Mouse (Mus musculus) midbrain, embryonic 12.5 days (tissue): ENCODE results near the gene Fam184b. TPM values are rescaled to one million over a fixed set of nuclear protein-coding genes. Genes with fewer than 3 reads are reported as not detected.
"Not testable (repeated sequence)": the region's sequence is repeated elsewhere in the genome, so short reads cannot be mapped to it uniquely, and the experiment has no call there.

Experiments
- ATAC-seq: fragments of 200-750 bp; cut with Nextera tagmentation; 2 replicates; pipeline ENCODE4 v1.8.0; 2017; ENCODE audit warnings: low read depth, moderate TSS enrichment, moderate library complexity; ENCODE audit not compliant: low FRiP score
- H3K27ac ChIP-seq: fragments of 300-500 bp; sonication (generic); replicated peaks from 2 replicates; pipeline ENCODE4 v1.5.1; 2016; ENCODE audit warnings: mild to moderate bottlenecking
- H3K27me3 ChIP-seq: fragments of 300-500 bp; sonication (generic); 2 replicates; pipeline ENCODE4 v1.6.1; 2016; ENCODE audit warnings: mild to moderate bottlenecking
- H3K36me3 ChIP-seq: fragments of 300-500 bp; sonication (generic); 2 replicates; pipeline ENCODE4 v1.6.1; 2016
- H3K4me1 ChIP-seq: fragments of 300-500 bp; sonication (generic); 2 replicates; pipeline ENCODE4 v1.6.1; 2016
- H3K4me2 ChIP-seq: fragments of 300-500 bp; sonication (generic); replicated peaks from 2 replicates; pipeline ENCODE4 v1.6.1; 2016; ENCODE audit warnings: mild to moderate bottlenecking, moderate library complexity
- H3K4me3 ChIP-seq: fragments of 300-500 bp; sonication (generic); 2 replicates; pipeline ENCODE4 v1.5.1; 2016; ENCODE audit warnings: mild to moderate bottlenecking
- H3K9ac ChIP-seq: fragments of 300-500 bp; sonication (generic); replicated peaks from 2 replicates; pipeline ENCODE4 v1.6.1; 2016; ENCODE audit warnings: mild to moderate bottlenecking, moderate library complexity
- H3K9me3 ChIP-seq: fragments of 300-500 bp; sonication (generic); 2 replicates; pipeline ENCODE4 v1.6.1; 2016; ENCODE audit warnings: mild to moderate bottlenecking
- WGBS: fragments of 180-500 bp; shearing (Covaris S2); methylation state at CpG from one replicate; pipeline ENCODE4 v1.1.7; 2016; 5-methylcytosine and 5-hydroxymethylcytosine counted together
- polyA plus RNA-seq: library from polyadenylated mRNA; unstranded; fragments of >200 nt; fragmentation: Nextera tagmentation; extraction: Ambion mirVana; gene quantifications from 2 replicates; pipeline ENCODE4 v1.2.1, GENCODE M21; 2016

Gene Fam184b
- polyA plus RNA-seq, 1 experiment from 2014 or later, result 0.65 TPM

DNA sequence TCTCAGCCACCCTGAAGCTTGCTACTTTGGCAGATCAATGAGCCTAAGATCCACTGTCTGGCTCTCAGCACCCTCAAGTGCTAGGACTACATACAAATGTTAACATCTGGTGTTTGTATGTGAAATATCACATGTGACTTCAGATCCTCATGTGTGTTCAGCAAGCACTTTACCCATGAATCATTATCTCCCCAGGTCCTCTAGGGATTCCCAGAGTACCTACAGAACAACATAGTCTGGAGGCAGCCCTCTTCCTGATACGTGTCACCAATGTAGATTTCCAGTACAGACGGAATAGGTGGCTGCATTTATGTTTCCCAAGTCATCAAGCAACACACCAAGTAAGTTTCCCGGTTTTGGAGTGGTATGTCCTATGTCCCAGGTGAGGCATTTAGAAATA is 29.4 kb upstream of the Fam184b start:
- no peak overlapping the region for H3K27ac ChIP-seq
- WGBS, result 3% methylated on average over 3 of the region's 3 CpGs

DNA sequence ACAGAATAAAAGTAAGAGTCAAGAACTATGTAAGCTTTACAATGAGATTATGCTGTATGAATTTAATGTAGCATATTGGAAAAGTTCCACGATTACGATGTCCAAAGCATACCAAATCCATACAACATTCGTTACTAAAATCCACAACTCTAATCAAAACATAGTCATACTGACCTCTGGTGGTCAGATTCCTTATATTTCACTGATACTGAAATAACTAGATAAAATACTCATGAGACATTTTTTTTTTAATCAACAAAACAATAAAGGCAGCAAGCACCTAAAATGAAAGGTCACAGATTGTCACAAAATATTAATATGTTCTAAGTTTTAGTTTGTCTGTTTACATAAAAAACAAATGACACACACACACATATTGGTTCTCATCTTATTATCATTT is 28.9 kb upstream of the Fam184b start:
- no peaks in the 10 kb centered on the region for H3K9me3 ChIP-seq
- no peak overlapping the region for H3K9ac ChIP-seq
- WGBS, result 34% methylated on average over 3 of the region's 3 CpGs
- H3K4me1 ChIP-seq, result peaks cover 10% of the 10 kb centered on the region
- no peaks in the 10 kb centered on the region for H3K27me3 ChIP-seq
- H3K4me3 ChIP-seq, result no peak overlapping the region
- peak overlapping the region; percentile 84; the same call in 1 of the 2 replicates for H3K4me2 ChIP-seq
- H3K27ac ChIP-seq, result no peak overlapping the region
- ATAC-seq, result no peak
- H3K36me3 ChIP-seq, result no peaks in the 10 kb centered on the region

More for the DNA sequence above, 29.4 kb upstream of the Fam184b start:
- Histone ChIP-seq H3K36me3 (no peaks in the 10 kb centered on the region), H3K4me2 (peak overlapping the region; percentile 84), H3K27me3 (no peaks in the 10 kb centered on the region), H3K4me1 (peaks cover 10% of the 10 kb centered on the region), H3K4me3 (peak overlapping the region; percentile 79), H3K9me3 (no peaks in the 10 kb centered on the region), H3K9ac (peak overlapping the region; percentile 80)
- ATAC-seq, result peak; percentile 2

GRCm38 (mm10) chr5:45658406-45658805 is 19.0 kb upstream of the Fam184b start:
- not testable (repeated sequence) for H3K27me3 ChIP-seq, H3K27ac ChIP-seq, H3K4me3 ChIP-seq, H3K4me1 ChIP-seq, H3K36me3 ChIP-seq, ATAC-seq, H3K9ac ChIP-seq, H3K4me2 ChIP-seq, H3K9me3 ChIP-seq
- WGBS, result 93% methylated on average over 13 of the region's 13 CpGs

- ATAC-seq, result no peak
- Histone ChIP-seq H3K9ac (no peak overlapping the region), H3K9me3 (no peaks in the 10 kb centered on the region), H3K27me3 (no peaks in the 10 kb centered on the region), H3K4me1 (no peaks in the 10 kb centered on the region), H3K4me3 (no peak overlapping the region), H3K27ac (no peak overlapping the region), H3K36me3 (no peaks in the 10 kb centered on the region), H3K4me2 (no peak overlapping the region)
- 94% methylated on average over 2 of the region's 2 CpGs for WGBS
Measured at GRCm38 (mm10) chr5:45651026-45651703, 11.8 kb upstream of the Fam184b start.

DNA sequence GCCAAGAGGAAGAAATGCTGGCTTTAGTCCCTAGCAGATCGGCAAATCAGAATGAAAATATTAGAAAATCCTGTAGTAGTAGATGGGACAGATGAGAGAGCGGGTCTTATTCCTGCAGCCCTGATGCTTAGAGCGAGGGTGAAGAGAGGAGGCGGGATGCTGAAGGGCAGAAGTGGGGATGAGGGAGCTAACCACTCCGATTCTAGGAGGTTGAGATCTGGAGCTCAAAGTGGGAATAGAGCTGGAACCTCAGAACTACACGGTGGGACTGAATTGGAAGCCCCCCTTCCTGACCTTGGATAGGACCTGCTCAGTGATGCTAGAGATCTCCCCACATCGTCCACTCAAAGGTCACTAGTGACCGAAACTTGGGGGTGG is 290 bp upstream of the Fam184b start:
- 2% methylated on average over 8 of the region's 8 CpGs for WGBS
- H3K36me3 ChIP-seq, result no peaks in the 10 kb centered on the region
- H3K9me3 ChIP-seq, result no peaks in the 10 kb centered on the region
- H3K9ac ChIP-seq, result peak overlapping the region; percentile 62; the same call in 1 of the 2 replicates
- peak overlapping the region; percentile 63 for H3K4me3 ChIP-seq
- peak overlapping the region; percentile 83 for H3K4me2 ChIP-seq
- peaks cover 20% of the 10 kb centered on the region for H3K27me3 ChIP-seq
- peak; percentile 50; the same call in 1 of the 2 replicates for ATAC-seq
- 0 out of 2 replicates have a peak, but pooled peaks cover 9% of the 10 kb centered on the region for H3K4me1 ChIP-seq
- H3K27ac ChIP-seq, result no peak overlapping the region

DNA sequence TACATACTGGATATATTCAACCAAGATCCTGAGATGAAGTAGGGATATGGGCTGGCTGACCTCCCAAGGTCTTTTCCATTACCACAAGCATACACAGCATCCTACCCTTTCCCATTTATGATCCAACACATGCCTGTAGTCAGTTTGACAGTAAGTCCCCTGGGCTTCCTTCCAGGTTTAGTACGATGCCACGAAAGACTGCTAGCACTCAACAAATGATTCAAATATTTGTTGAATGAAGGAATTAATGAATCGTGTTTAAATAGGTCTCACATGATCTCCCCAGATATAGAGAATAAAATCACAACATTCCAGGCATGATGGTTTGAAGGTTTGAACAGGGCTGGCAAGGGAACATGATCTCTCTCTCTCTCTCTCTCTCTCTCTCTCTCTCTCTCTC is 1.0 kb downstream of the Fam184b start:
- Histone ChIP-seq H3K4me1 (0 out of 2 replicates have a peak, but pooled peaks cover 9% of the 10 kb centered on the region), H3K27ac (no peak overlapping the region), H3K27me3 (peaks cover 20% of the 10 kb centered on the region), H3K9ac (no peak overlapping the region), H3K4me3 (peak overlapping the region; percentile 63; the same call in 1 of the 2 replicates), H3K4me2 (peak overlapping the region; percentile 83; the same call in 1 of the 2 replicates), H3K36me3 (no peaks in the 10 kb centered on the region), H3K9me3 (no peaks in the 10 kb centered on the region)
- 69% methylated on average over 3 of the region's 3 CpGs for WGBS
- ATAC-seq, result no peak

DNA sequence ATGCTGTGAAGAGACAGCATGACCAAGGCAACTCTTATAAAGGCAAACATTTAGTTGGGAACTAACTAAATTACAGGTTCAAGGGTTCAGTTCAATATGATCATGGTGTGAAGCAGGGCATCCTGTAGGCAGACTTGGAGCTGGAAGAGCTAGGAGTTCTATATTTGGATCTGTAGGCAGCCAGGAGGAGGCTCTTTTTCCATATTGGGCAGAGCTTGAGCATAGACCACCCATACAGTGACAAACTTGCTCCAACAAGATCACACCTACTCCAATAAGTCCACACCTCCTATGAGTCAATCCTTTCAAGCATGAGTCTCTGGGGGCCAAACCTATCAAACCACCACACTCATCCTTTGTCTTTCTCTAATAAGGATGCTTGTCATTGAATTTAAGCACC is 9.9 kb downstream of the Fam184b start:
- Histone ChIP-seq H3K4me3 (no peak overlapping the region), H3K4me2 (no peak overlapping the region), H3K27ac (no peak overlapping the region), H3K9me3 (0 out of 2 replicates have a peak, but pooled peaks cover 3% of the 10 kb centered on the region), H3K9ac (no peak overlapping the region), H3K4me1 (no peaks in the 10 kb centered on the region), H3K36me3 (no peaks in the 10 kb centered on the region), H3K27me3 (no peaks in the 10 kb centered on the region)
- ATAC-seq, result no peak

DNA sequence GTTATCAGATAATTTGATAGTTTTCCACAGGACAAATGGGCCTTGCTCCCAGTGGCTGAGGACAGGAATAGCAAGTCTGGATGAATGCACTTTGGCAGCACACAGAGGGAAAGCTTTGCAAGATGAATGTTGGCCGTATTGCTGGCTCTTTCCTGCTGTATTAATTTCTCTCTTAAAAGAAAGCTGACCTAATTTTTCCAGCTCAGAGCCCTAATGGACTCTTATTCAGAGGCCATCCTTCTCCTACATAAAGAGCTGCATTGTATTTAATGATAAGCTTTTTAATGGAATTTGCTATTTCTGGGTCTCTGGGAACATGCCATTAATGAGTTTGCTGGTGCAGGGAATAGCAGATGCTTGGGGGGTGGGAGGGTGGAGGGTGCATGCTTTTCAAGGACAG is 11.6 kb downstream of the Fam184b start:
- H3K27ac ChIP-seq, result no peak overlapping the region
- ATAC-seq, result no peak
- no peak overlapping the region for H3K9ac ChIP-seq
- WGBS, result 57% methylated on average over 1 of the region's 1 CpGs
- H3K9me3 ChIP-seq, result peaks cover 10% of the 10 kb centered on the region; the same call in 1 of the 2 replicates
- H3K27me3 ChIP-seq, result no peaks in the 10 kb centered on the region
- no peaks in the 10 kb centered on the region for H3K36me3 ChIP-seq
- no peak overlapping the region for H3K4me2 ChIP-seq
- no peak overlapping the region for H3K4me3 ChIP-seq
- H3K4me1 ChIP-seq, result no peaks in the 10 kb centered on the region

DNA sequence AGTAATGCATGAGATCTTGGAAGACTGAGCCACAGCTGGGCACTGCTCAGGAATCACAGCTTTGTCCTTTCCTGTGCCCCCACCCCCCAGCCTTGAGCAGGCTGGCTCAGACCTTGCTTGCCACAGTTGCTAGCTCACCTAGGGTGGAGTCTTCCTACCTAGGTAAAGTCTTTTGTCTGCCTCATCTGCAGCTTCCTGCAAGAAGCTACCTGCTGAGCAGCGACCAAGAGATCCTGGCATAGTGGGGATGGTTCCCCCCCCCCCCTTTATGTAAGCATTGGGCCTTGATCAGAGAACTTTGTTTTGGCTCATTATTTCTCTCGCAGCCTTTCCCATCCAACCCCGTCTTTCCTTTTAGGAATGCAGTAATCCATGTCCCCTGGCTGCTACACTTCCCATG is 17.9 kb downstream of the Fam184b start:
- no peak overlapping the region for H3K9ac ChIP-seq

GRCm38 (mm10) chr5:45599056-45599455 is 40.4 kb downstream of the Fam184b start:
- H3K36me3 ChIP-seq, result no peaks in the 10 kb centered on the region
- H3K9me3 ChIP-seq, result no peaks in the 10 kb centered on the region
- WGBS, result 68% methylated on average over 4 of the region's 4 CpGs
- H3K27ac ChIP-seq, result no peak overlapping the region
- no peaks in the 10 kb centered on the region for H3K27me3 ChIP-seq
- no peak for ATAC-seq
- no peak overlapping the region for H3K4me2 ChIP-seq
- no peak overlapping the region for H3K4me3 ChIP-seq
- H3K4me1 ChIP-seq, result no peaks in the 10 kb centered on the region
- H3K9ac ChIP-seq, result no peak overlapping the region

More for the DNA sequence above, 17.9 kb downstream of the Fam184b start:
- Histone ChIP-seq H3K27ac (no peak overlapping the region), H3K4me2 (no peak overlapping the region), H3K9me3 (peaks cover 10% of the 10 kb centered on the region; the same call in 1 of the 2 replicates), H3K27me3 (no peaks in the 10 kb centered on the region), H3K4me1 (no peaks in the 10 kb centered on the region), H3K36me3 (no peaks in the 10 kb centered on the region), H3K4me3 (no peak overlapping the region)
- no peak for ATAC-seq
- WGBS, result 39% methylated on average over 3 of the region's 3 CpGs

DNA sequence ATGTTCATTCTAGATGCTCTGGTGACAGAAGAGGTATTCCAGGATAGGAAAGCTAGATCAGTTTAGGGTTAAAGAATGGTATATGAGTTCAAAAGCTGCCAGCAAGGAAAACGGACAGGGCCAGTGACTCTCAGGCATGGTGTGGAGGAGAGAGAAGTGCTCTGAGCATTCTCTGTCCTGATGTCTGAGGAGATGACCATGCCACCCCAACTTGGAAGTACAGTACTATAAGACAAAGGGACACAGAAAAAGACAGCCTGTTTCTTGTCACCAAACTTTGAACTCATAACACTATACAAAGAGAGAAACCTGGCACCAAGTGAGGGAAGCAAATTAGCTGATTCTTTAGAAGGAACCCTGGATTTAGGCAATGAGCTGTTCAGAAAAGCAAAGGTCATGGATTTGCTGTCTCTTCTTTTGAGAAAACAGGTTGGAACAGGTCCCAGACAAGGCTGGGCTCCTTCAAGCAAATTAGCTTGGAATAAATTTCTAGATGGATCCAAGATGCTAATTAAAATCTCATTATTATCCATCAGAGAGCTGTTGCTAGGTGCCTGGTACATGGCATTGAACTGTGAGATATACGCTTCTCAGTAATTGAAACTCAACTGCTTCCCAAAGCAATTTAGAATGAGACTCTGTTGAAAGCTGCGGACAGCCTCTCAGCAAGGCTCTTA is 43.9 kb downstream of the Fam184b start:
- WGBS, result 73% methylated on average over 3 of the region's 3 CpGs
- H3K4me1 ChIP-seq, result no peaks in the 10 kb centered on the region
- H3K4me3 ChIP-seq, result no peak overlapping the region
- ATAC-seq, result peak; percentile 66
- H3K27ac ChIP-seq, result no peak overlapping the region
- H3K9me3 ChIP-seq, result no peaks in the 10 kb centered on the region
- H3K27me3 ChIP-seq, result no peaks in the 10 kb centered on the region
- no peaks in the 10 kb centered on the region for H3K36me3 ChIP-seq
- H3K4me2 ChIP-seq, result no peak overlapping the region
- H3K9ac ChIP-seq, result no peak overlapping the region

- Histone ChIP-seq H3K27me3 (no peaks in the 10 kb centered on the region), H3K27ac (no peak overlapping the region), H3K9me3 (no peaks in the 10 kb centered on the region), H3K36me3 (no peaks in the 10 kb centered on the region), H3K4me2 (no peak overlapping the region), H3K4me3 (no peak overlapping the region), H3K9ac (no peak overlapping the region), H3K4me1 (no peaks in the 10 kb centered on the region)
- 79% methylated on average over 6 of the region's 6 CpGs for WGBS
- no peak for ATAC-seq
Measured at GRCm38 (mm10) chr5:45593276-45593675, 46.1 kb downstream of the Fam184b start.
